Mouse (Mus musculus) CH12.LX (cell line): ENCODE measurements around the gene Exoc3l2. TPM values are rescaled to one million over a fixed set of nuclear protein-coding genes. Genes with fewer than 3 reads are reported as not detected.
A peak's percentile ranks its signal among the peaks of the same experiment; 100 is the strongest.

Source experiments
- DNase-seq: peaks from one replicate; pipeline ENCODE4 v3.0.0-alpha.2; 2013; ENCODE audit errors: extremely low read depth
- H3K27ac ChIP-seq: 2 replicates; pipeline ENCODE4 v1.5.1; 2012; ENCODE audit warnings: low read depth, mild to moderate bottlenecking, control low read depth, moderate library complexity; ENCODE audit not compliant: insufficient read depth
- H3K27me3 ChIP-seq: replicated peaks from 2 replicates; pipeline ENCODE3; 2012; ENCODE audit warnings: inconsistent platforms
- H3K36me3 ChIP-seq, 2 experiments: replicated peaks in 1 of 2; 2 replicates each; pipeline versions ENCODE3 to v1.6.1; 2012; ENCODE audit warnings: inconsistent platforms in 1 of 2, low read length in 1 of 2, mild to moderate bottlenecking in 1 of 2, mixed read lengths in 1 of 2, moderate library complexity in 1 of 2; ENCODE audit not compliant: control insufficient read depth in 1 of 2, insufficient read depth in 1 of 2
- H3K4me1 ChIP-seq, 2 experiments: 2 replicates each; pipeline ENCODE4 v1.6.1; 2012; ENCODE audit warnings: inconsistent platforms in 1 of 2, moderate library complexity in 1 of 2; ENCODE audit not compliant: insufficient read depth in 2 of 2, control insufficient read depth in 1 of 2
- H3K4me2 ChIP-seq: 2 replicates; pipeline ENCODE4 v1.6.1; 2012; ENCODE audit warnings: low read depth, mild to moderate bottlenecking, control low read depth; ENCODE audit not compliant: poor library complexity, insufficient read depth, severe bottlenecking
- H3K4me3 ChIP-seq, 3 experiments: fragments of 150-350 bp in 1 of 3; sonication (generic) in 1 of 3; replicated peaks in 1 of 3; 2 replicates each; pipeline versions ENCODE3 to v1.5.1; 2011 to 2012; ENCODE audit warnings: low read depth in 2 of 3, low read length in 2 of 3, mild to moderate bottlenecking in 2 of 3, moderate library complexity in 2 of 3, control low read depth in 1 of 3, improper control_type of control experiment in 1 of 3, inconsistent platforms in 1 of 3, mixed read lengths in 1 of 3; ENCODE audit not compliant: poor library complexity in 1 of 3
- H3K79me2 ChIP-seq: replicated peaks from 2 replicates; pipeline ENCODE4 v1.6.1; 2012; ENCODE audit warnings: mild to moderate bottlenecking, moderate library complexity; ENCODE audit not compliant: control insufficient read depth, poor library complexity, insufficient read depth, severe bottlenecking; ENCODE audit errors: extremely low read depth
- H3K9ac ChIP-seq: 2 replicates; pipeline ENCODE4 v1.6.1; 2012; ENCODE audit warnings: low read depth, mild to moderate bottlenecking, control low read depth, moderate library complexity; ENCODE audit not compliant: insufficient read depth
- H3K9me3 ChIP-seq: replicated peaks from 2 replicates; pipeline ENCODE3; 2012; ENCODE audit warnings: low read length, inconsistent platforms, mixed read lengths
- CHD2 ChIP-seq: IDR thresholded peaks from 2 replicates; pipeline ENCODE4 v1.6.1; 2011; ENCODE audit warnings: low read length, improper control_type of control experiment
- E2F4 ChIP-seq: IDR thresholded peaks from 2 replicates; pipeline ENCODE4 v1.6.1; 2011; ENCODE audit warnings: low read depth, low read length, improper control_type of control experiment; ENCODE audit not compliant: insufficient replicate concordance
- MAX ChIP-seq: IDR thresholded peaks from 2 replicates; pipeline ENCODE4 v1.6.1; 2011; ENCODE audit warnings: low read length, improper control_type of control experiment
- MEF2A ChIP-seq: IDR thresholded peaks from 2 replicates; pipeline ENCODE4 v1.6.1; 2014; ENCODE audit warnings: low read depth, mild to moderate bottlenecking, inconsistent platforms, low read length, improper control_type of control experiment, borderline replicate concordance
- MXI1 ChIP-seq: IDR thresholded peaks from 2 replicates; pipeline ENCODE4 v1.6.1; 2011; ENCODE audit warnings: mild to moderate bottlenecking, low read depth, low read length, improper control_type of control experiment
- NELFE ChIP-seq: IDR thresholded peaks from 2 replicates; pipeline ENCODE4 v1.6.1; 2011; ENCODE audit warnings: low read depth, low read length, improper control_type of control experiment
- POLR2AphosphoS2 ChIP-seq: IDR thresholded peaks from 2 replicates; pipeline ENCODE4 v1.6.1; 2011; ENCODE audit warnings: low read depth, low read length, improper control_type of control experiment
- RAD21 ChIP-seq: IDR thresholded peaks from 2 replicates; pipeline ENCODE4 v1.6.1; 2011; ENCODE audit warnings: low read depth, mild to moderate bottlenecking, low read length, improper control_type of control experiment, moderate library complexity
- RCOR1 ChIP-seq: conservative IDR thresholded peaks from 2 replicates; pipeline ENCODE4 v1.6.1; 2012; ENCODE audit warnings: low read depth, mild to moderate bottlenecking, inconsistent platforms, low read length, improper control_type of control experiment
- SIN3A ChIP-seq: IDR thresholded peaks from 2 replicates; pipeline ENCODE4 v1.6.1; 2012; ENCODE audit warnings: low read length, improper control_type of control experiment, inconsistent platforms
- SMC3 ChIP-seq: IDR thresholded peaks from 2 replicates; pipeline ENCODE4 v1.6.1; 2011; ENCODE audit warnings: low read depth, low read length, improper control_type of control experiment
- TCF12 ChIP-seq: IDR thresholded peaks from 2 replicates; pipeline ENCODE4 v1.6.1; 2014; ENCODE audit warnings: low read depth, mild to moderate bottlenecking, inconsistent platforms, low read length, improper control_type of control experiment
- UBTF ChIP-seq: IDR thresholded peaks from 2 replicates; pipeline ENCODE4 v1.6.1; 2012; ENCODE audit warnings: low read depth, mild to moderate bottlenecking, inconsistent platforms, low read length, improper control_type of control experiment, moderate library complexity
- ZKSCAN1 ChIP-seq: IDR thresholded peaks from 2 replicates; pipeline ENCODE4 v1.6.1; 2012; ENCODE audit warnings: low read depth, inconsistent platforms, low read length, improper control_type of control experiment, borderline replicate concordance
- ZMIZ1 ChIP-seq: IDR thresholded peaks from 2 replicates; pipeline ENCODE4 v1.6.1; 2012; ENCODE audit warnings: low read depth, mild to moderate bottlenecking, inconsistent platforms, low read length, improper control_type of control experiment
- ZNF384 ChIP-seq: IDR thresholded peaks from 2 replicates; pipeline ENCODE4 v1.6.1; 2012; ENCODE audit warnings: low read depth, low read length, improper control_type of control experiment, inconsistent platforms
- dilution Hi-C: fragments of 300-500 bp; cut with MboI; formaldehyde crosslinking; loops from 2 replicates; pipeline ENCODE4 v1.14.3; 2020; ENCODE audit warnings: low sequenced_read_pairs; ENCODE audit not compliant: extremely low pct_unique_long_range_greater_than_20kb, extremely low pct_ligation_motif_present
- in situ Hi-C: fragments of 300-500 bp; cut with MboI; formaldehyde crosslinking; loops from 3 replicates; pipeline ENCODE4 v1.14.3; 2019; ENCODE audit warnings: low sequenced_read_pairs, low pct_ligation_motif_present, low pct_unique_long_range_greater_than_20kb, mixed read lengths
- polyA plus RNA-seq: library from polyadenylated mRNA; unstranded; fragments of >175 nt; gene quantifications from 2 replicates; pipeline ENCODE4 v1.2.1, GENCODE M21; 2012; ENCODE audit warnings: low read depth; ENCODE audit not compliant: insufficient read length
- total RNA-seq, 2 experiments: library from RNA; depleted of rRNA; stranded (reverse); fragments of 300-350 nt in 1 of 2; fragments of >200 nt in 1 of 2; gene quantifications; 2 replicates each; pipeline ENCODE4 v1.2.3; 2012 to 2014

The Exoc3l2 gene
- total and polyA plus RNA-seq, 3 experiments: 0.08 TPM; not detected in 2

GRCm38 (mm10) chr7:19472403-19472802 is 9.3 kb downstream of the Exoc3l2 start:
- Histone ChIP-seq H3K4me2 (no peak overlapping the region), H3K27ac (no peak overlapping the region), H3K79me2 (no peaks in the 10 kb centered on the region), H3K4me3 (no peak overlapping the region), H3K9me3 (peaks cover 16% of the 10 kb centered on the region), H3K36me3 (no peaks in the 10 kb centered on the region), H3K9ac (no peak overlapping the region), H3K27me3 (peaks cover 74% of the 10 kb centered on the region), H3K4me1 (peaks cover 5 to 23% of the 10 kb centered on the region in 2 experiments)
- dilution Hi-C loops: no loop called here
- no peak for DNase-seq
- TF ChIP-seq TCF12 (no peak), UBTF (no peak)
- in situ Hi-C loops: no loop called here

GRCm38 (mm10) chr7:19473875-19474443 is 10.8 kb downstream of the Exoc3l2 start:
- H3K4me1 ChIP-seq: peaks cover 5 to 16% of the 10 kb centered on the region in 2 experiments
- TF ChIP-seq NELFE (no peak), RCOR1 (no peak), RAD21 (no peak), ZNF384 (no peak), MEF2A (no peak), SMC3 (no peak), POLR2AphosphoS2 (no peak), MXI1 (no peak), ZMIZ1 (no peak), CHD2 (no peak), ZKSCAN1 (no peak), E2F4 (no peak), MAX (no peak), SIN3A (no peak)
- no peak overlapping the region for H3K4me3 ChIP-seq
- H3K9ac ChIP-seq: no peak overlapping the region
- no peaks in the 10 kb centered on the region for H3K79me2 ChIP-seq
- H3K27me3 ChIP-seq: peaks cover 80% of the 10 kb centered on the region
- H3K9me3 ChIP-seq: peaks cover 14% of the 10 kb centered on the region
- in situ Hi-C loops (no loop called here), dilution Hi-C loops (no loop called here)
- H3K27ac ChIP-seq: no peak overlapping the region
- no peak for DNase-seq
- no peaks in the 10 kb centered on the region for H3K36me3 ChIP-seq
- 0 out of 2 replicates have a peak overlapping the region, but pooled peaks have one; percentile 4 for H3K4me2 ChIP-seq
